Mouse (Mus musculus) limb, embryonic 13.5 days (tissue): ENCODE measurements around the gene Cdk19. TPM values are rescaled to one million over a fixed set of nuclear protein-coding genes. Genes with fewer than 3 reads are reported as not detected.

Experiments used
- ATAC-seq: fragments of 200-750 bp; cut with Nextera tagmentation; 2 replicates; pipeline ENCODE4 v1.8.0; 2017; ENCODE audit warnings: low read depth, moderate number of reproducible peaks, moderate TSS enrichment; ENCODE audit not compliant: low FRiP score
- H3K27ac ChIP-seq: fragments of 300-500 bp; sonication (generic); 2 replicates; pipeline ENCODE4 v1.5.1; 2015; ENCODE audit warnings: inconsistent platforms, mild to moderate bottlenecking, moderate library complexity
- H3K27me3 ChIP-seq: fragments of 300-500 bp; sonication (generic); 2 replicates; pipeline ENCODE4 v1.6.1; 2015; ENCODE audit warnings: mild to moderate bottlenecking, inconsistent platforms
- H3K36me3 ChIP-seq: fragments of 300-500 bp; sonication (generic); 2 replicates; pipeline ENCODE4 v1.6.1; 2015; ENCODE audit warnings: inconsistent platforms, mild to moderate bottlenecking, moderate library complexity
- H3K4me1 ChIP-seq: fragments of 300-500 bp; sonication (generic); 2 replicates; pipeline ENCODE4 v1.6.1; 2015; ENCODE audit warnings: inconsistent platforms
- H3K4me2 ChIP-seq: fragments of 300-500 bp; sonication (generic); replicated peaks from 2 replicates; pipeline ENCODE4 v1.6.1; 2015; ENCODE audit warnings: inconsistent platforms, mild to moderate bottlenecking, moderate library complexity
- H3K4me3 ChIP-seq: fragments of 300-500 bp; sonication (generic); 2 replicates; pipeline ENCODE4 v1.5.1; 2015; ENCODE audit warnings: moderate library complexity, mild to moderate bottlenecking, inconsistent platforms
- H3K9ac ChIP-seq: fragments of 300-500 bp; sonication (generic); 2 replicates; pipeline ENCODE4 v1.6.1; 2015; ENCODE audit warnings: mild to moderate bottlenecking, inconsistent platforms
- H3K9me3 ChIP-seq: fragments of 300-500 bp; sonication (generic); 2 replicates; pipeline ENCODE4 v1.6.1; 2016; ENCODE audit warnings: inconsistent platforms
- WGBS: fragments of 180-500 bp; shearing (Covaris S2); methylation state at CpG from one replicate; pipeline ENCODE4 v1.1.7; 2015; 5-methylcytosine and 5-hydroxymethylcytosine counted together
- polyA plus RNA-seq: library from polyadenylated mRNA; unstranded; fragments of >200 nt; fragmentation: Nextera tagmentation; extraction: Ambion mirVana; gene quantifications from 2 replicates; pipeline ENCODE4 v1.2.1, GENCODE M21; 2015

Cdk19 gene
- polyA plus RNA-seq, 1 experiment from 2014 or later: 12.3 TPM

DNA sequence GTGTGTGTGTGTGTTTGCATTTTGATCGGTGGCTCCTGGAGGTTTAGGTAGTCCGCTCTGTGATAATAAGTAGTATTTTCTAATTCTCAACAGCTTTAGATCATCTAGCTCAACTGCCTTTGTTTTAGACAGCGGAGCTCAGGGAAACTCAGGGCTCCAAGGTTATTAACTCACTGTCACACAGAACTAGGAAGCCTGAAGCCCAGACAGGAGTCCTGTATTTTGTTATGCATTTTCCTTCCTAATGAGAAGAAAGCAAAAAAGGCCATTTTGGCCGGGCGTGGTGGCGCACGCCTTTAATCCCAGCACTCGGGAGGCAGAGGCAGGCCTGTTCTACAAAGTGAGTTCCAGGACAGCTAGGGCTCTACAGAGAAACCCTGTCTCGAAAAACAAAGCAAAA lies 14.7 kb downstream of the Cdk19 start:
- Histone ChIP-seq H3K4me2 (no peak overlapping the region), H3K4me3 (no peak overlapping the region), H3K27me3 (no peaks in the 10 kb centered on the region), H3K36me3 (no peaks in the 10 kb centered on the region; the same call in 1 of the 2 replicates), H3K9me3 (no peaks in the 10 kb centered on the region), H3K9ac (no peak overlapping the region), H3K27ac (no peak overlapping the region), H3K4me1 (peaks cover 19% of the 10 kb centered on the region)
- WGBS: 85% methylated on average over 9 of the region's 9 CpGs
- ATAC-seq: no peak

DNA sequence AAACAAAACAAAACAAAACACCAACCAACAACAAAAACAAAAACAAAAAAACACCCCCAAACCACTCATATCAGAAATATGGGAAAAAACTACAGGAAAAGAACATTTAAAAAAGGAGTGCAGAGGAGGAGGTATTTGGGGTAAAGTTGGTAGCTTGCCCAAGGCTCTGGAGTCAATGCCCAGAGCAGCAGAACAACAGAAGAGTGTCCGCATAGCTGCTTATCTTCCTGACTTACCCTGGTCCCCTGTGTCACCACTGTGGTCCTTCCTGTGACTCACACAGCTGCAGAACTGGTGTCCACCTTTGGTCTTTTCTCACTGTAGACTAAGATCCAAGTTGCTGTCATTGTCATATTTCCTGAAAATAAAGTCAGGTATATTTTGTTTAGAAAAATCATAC lies 15.2 kb downstream of the Cdk19 start:
- Histone ChIP-seq H3K4me1 (peaks cover 21% of the 10 kb centered on the region), H3K27me3 (no peaks in the 10 kb centered on the region), H3K9ac (no peak overlapping the region), H3K4me3 (no peak overlapping the region), H3K4me2 (no peak overlapping the region), H3K9me3 (no peaks in the 10 kb centered on the region), H3K36me3 (no peaks in the 10 kb centered on the region; the same call in 1 of the 2 replicates), H3K27ac (no peak overlapping the region)
- WGBS: 96% methylated on average over 1 of the region's 1 CpGs
- no peak for ATAC-seq

DNA sequence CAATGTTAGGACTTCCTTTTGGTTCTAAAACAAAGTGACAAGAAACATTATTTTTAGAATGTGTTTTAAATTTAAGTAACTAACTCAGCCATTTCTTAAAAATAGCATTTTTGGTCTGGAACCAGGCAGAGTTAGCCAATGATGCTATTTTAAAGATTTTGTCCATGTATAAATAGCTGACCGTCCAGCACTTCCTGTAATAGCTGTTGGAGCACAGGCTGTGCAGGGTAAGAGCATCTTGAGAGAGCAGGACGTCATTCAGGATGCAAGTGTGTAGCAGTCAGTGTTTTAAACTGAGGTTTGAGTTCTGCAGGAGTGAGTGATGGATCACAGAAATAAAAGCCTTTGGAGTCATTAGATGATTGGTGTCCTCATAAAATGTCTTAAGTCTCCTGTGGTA lies 18.8 kb downstream of the Cdk19 start:
- Histone ChIP-seq H3K4me2 (no peak overlapping the region), H3K9me3 (no peaks in the 10 kb centered on the region), H3K27ac (no peak overlapping the region), H3K4me3 (no peak overlapping the region), H3K36me3 (no peaks in the 10 kb centered on the region), H3K27me3 (no peaks in the 10 kb centered on the region), H3K4me1 (peaks cover 14% of the 10 kb centered on the region), H3K9ac (no peak overlapping the region)
- WGBS: 74% methylated on average over 2 of the region's 2 CpGs
- no peak for ATAC-seq

DNA sequence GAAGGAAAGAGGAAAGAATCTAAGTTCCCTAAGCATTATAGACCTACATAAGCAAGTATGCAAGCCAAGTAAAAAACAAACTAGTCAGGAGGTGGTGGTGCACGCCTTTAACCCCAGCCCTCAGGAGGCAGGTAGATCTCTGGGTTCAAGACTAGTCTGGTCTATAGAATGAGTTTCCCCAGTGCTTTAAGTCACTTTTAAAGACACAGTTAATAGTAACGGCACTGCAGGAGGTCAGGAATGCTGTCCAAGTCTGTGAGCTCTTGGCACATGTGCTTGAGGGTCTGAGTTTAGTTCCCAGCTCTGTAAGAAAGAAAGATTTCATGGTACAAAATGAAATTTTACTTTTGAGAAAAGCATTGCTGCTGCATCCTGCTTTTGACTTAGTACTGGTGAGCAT lies 19.8 kb downstream of the Cdk19 start:
- H3K4me2 ChIP-seq: no peak overlapping the region
- 50% methylated on average over 2 of the region's 2 CpGs for whole genome bisulfite sequencing
- no peak overlapping the region for H3K27ac ChIP-seq
- H3K27me3 ChIP-seq: no peaks in the 10 kb centered on the region
- peaks cover 18% of the 10 kb centered on the region for H3K4me1 ChIP-seq
- H3K36me3 ChIP-seq: no peaks in the 10 kb centered on the region
- no peak overlapping the region for H3K4me3 ChIP-seq
- ATAC-seq: no peak
- no peak overlapping the region for H3K9ac ChIP-seq
- H3K9me3 ChIP-seq: no peaks in the 10 kb centered on the region

DNA sequence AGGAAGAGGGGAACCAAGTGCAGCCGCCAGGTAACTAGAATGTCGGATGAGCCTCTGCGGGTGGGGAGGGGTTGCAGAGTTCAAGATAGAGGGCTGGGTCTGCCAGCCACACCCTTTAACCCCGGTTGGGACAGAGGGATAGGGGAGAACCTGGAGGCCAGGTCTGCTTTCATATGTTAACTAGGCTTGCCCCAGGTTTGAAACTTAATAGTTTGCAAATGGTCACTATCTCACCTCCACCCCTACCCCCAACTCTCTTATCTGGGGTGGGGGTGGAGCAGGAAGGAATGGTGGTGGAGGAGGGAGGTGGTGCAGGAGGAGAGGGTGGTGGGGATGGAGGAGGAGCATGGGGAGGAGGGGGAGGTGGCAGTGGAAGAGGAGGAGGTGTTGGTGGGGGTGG lies 23.6 kb downstream of the Cdk19 start:
- Histone ChIP-seq H3K36me3 (no peaks in the 10 kb centered on the region), H3K4me1 (peaks cover 20% of the 10 kb centered on the region), H3K9me3 (no peaks in the 10 kb centered on the region), H3K27me3 (no peaks in the 10 kb centered on the region), H3K4me2 (no peak overlapping the region), H3K9ac (no peak overlapping the region), H3K4me3 (no peak overlapping the region), H3K27ac (no peak overlapping the region)
- 19% methylated on average over 4 of the region's 4 CpGs for WGBS
- ATAC-seq: no peak

DNA sequence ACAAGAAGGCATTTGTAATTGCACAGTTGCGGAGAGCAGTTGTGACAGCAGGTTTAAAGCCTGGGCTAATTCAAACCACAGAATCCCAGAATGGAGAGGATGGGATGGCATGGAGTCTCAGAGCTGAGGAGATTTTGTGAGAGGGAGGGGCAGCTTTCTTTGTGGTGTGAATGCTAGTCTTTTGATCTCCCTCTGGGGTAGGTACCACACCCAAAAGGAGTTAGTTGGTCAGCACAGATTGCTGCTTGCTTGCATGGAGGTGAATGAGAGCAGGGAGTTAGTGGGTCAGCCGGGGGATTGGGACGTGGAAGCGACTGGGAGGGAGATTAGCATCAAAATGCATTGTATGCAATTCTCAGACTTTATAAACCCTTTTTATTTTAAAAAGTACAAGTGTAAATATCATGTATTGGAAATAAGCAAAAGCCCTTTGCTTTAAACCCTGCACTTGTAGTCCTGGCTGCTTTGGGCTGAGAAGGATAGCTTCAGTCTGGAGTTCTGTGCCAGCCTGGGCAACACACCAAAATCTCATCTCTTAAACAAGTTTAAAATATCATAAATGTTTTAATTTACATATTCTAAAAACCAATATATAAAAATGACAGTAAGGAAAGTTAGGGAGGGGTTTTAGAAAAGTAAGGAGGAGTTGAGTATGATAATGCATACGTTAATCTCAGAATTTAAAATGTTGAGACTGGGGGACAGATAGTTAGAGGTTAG lies 25.4 kb downstream of the Cdk19 start:
- 61% methylated on average over 5 of the region's 5 CpGs for WGBS
- Histone ChIP-seq H3K4me2 (no peak overlapping the region), H3K4me1 (peaks cover 26% of the 10 kb centered on the region), H3K9me3 (no peaks in the 10 kb centered on the region), H3K27me3 (no peaks in the 10 kb centered on the region), H3K4me3 (no peak overlapping the region), H3K9ac (no peak overlapping the region), H3K27ac (no peak overlapping the region), H3K36me3 (no peaks in the 10 kb centered on the region)
- ATAC-seq: no peak

DNA sequence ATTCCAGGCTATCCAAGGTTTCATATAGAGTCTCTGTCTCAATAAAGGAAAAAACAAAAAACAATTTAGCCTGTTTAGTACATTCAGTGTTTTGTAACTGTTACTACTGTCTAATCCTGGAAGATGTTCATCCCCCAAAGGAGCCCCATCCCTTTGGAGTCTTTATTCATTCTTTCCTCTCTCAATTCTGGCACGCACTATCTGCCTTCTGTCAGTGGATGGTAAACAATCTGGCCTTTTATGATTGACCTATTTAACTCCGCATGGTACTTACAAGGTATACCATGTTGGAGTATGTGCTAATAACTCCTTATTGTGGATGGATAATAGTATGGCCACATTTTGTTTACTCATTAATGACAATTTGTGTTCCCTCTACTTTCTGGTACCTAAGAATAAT lies 26.6 kb downstream of the Cdk19 start:
- H3K27me3 ChIP-seq: no peaks in the 10 kb centered on the region
- no peak overlapping the region for H3K9ac ChIP-seq
- H3K27ac ChIP-seq: no peak overlapping the region
- H3K9me3 ChIP-seq: no peaks in the 10 kb centered on the region
- WGBS: 89% methylated on average over 2 of the region's 2 CpGs
- ATAC-seq: no peak
- H3K36me3 ChIP-seq: no peaks in the 10 kb centered on the region
- H3K4me1 ChIP-seq: peaks cover 29% of the 10 kb centered on the region
- H3K4me2 ChIP-seq: no peak overlapping the region
- no peak overlapping the region for H3K4me3 ChIP-seq

DNA sequence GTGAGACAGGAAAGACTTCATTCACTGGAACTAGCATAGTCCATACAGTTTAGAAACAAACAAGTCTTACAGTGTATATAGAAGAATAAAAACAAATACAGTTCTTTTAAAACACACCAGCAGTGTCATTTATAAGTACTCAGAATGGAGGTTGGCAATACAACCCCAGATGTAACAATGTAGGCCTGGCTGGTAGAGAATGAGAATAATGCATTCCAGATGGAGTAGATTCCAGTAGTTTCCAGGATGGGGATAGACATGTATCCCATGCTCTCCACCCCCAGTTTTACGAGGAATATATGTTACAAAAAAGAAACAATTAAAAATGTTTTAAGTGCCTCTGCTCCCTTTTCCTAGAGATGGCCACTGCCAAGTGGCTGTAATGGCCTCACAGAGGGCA lies 29.2 kb downstream of the Cdk19 start:
- no peaks in the 10 kb centered on the region for H3K36me3 ChIP-seq
- peaks cover 41% of the 10 kb centered on the region for H3K4me1 ChIP-seq
- H3K4me2 ChIP-seq: no peak overlapping the region
- no peaks in the 10 kb centered on the region for H3K9me3 ChIP-seq
- no peak overlapping the region for H3K9ac ChIP-seq
- H3K27me3 ChIP-seq: no peaks in the 10 kb centered on the region
- WGBS: 31% methylated on average over 1 of the region's 1 CpGs
- no peak for ATAC-seq
- H3K27ac ChIP-seq: 0 out of 2 replicates have a peak overlapping the region, but pooled peaks have one; percentile 23
- no peak overlapping the region for H3K4me3 ChIP-seq

DNA sequence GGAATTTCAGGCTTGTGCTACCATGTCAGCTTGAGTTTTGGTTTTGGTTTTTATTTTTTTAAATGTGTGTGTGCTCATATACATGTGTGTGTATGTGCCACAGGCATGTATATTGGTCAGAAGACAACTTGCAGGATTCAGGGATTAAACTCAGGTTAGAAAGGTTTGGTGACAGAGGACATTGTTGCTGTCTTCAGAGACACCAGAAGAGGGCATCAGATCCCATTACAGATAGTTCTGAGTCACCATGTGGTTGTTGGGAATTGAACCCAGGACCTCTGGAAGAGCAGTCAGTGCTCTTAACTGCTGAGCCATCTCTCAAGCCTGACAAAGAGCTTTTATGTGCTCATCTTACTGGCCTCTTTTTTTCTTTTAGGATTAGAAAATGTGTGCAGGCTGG lies 30.8 kb downstream of the Cdk19 start:
- Histone ChIP-seq H3K36me3 (no peaks in the 10 kb centered on the region), H3K4me1 (peaks cover 41% of the 10 kb centered on the region), H3K9ac (no peak overlapping the region), H3K27me3 (no peaks in the 10 kb centered on the region), H3K4me2 (no peak overlapping the region), H3K9me3 (no peaks in the 10 kb centered on the region), H3K27ac (peak overlapping the region; percentile 61; the same call in 1 of the 2 replicates), H3K4me3 (no peak overlapping the region)
- no peak for ATAC-seq

DNA sequence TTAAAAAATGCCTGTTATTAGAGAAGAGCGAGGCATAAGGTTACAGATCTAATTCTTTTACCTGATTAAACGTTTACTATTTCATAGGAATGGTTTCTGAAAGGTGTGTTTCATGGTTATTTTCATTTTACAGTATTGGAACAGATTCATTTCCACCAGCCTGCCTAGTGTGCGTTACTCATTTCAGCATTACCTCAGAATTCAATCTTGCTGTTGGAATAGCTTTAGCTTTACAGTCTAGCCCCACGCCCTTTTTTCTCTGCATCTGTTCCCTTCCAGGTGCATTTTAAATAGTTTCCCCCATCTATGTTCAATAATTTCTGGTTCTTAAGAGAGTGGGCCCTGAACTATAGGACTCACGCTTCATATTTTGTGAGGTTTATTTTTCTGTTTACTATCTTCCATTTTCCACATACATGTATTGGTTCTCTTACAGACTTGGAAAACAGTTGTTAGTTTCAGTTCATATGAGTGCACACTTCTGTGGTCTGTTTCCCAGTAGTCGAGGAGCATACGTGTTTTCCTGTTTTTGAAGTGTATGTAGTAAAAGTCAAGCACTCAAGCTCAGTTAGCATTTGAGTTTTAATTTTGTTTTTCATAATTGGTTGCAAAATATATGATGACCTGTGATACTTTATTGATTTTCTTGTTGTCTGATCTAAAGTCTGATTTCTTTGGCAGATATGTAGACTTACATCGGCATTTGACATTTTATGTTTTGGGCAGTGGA lies 32.0 kb downstream of the Cdk19 start:
- Histone ChIP-seq H3K36me3 (no peaks in the 10 kb centered on the region), H3K27ac (peak overlapping the region; percentile 62), H3K4me1 (peaks cover 42% of the 10 kb centered on the region), H3K4me3 (no peak overlapping the region), H3K9me3 (no peaks in the 10 kb centered on the region), H3K4me2 (peak overlapping the region; percentile 41), H3K9ac (no peak overlapping the region), H3K27me3 (no peaks in the 10 kb centered on the region)
- peak; percentile 52; the same call in 1 of the 2 replicates for ATAC-seq
- WGBS: 37% methylated on average over 8 of the region's 8 CpGs

DNA sequence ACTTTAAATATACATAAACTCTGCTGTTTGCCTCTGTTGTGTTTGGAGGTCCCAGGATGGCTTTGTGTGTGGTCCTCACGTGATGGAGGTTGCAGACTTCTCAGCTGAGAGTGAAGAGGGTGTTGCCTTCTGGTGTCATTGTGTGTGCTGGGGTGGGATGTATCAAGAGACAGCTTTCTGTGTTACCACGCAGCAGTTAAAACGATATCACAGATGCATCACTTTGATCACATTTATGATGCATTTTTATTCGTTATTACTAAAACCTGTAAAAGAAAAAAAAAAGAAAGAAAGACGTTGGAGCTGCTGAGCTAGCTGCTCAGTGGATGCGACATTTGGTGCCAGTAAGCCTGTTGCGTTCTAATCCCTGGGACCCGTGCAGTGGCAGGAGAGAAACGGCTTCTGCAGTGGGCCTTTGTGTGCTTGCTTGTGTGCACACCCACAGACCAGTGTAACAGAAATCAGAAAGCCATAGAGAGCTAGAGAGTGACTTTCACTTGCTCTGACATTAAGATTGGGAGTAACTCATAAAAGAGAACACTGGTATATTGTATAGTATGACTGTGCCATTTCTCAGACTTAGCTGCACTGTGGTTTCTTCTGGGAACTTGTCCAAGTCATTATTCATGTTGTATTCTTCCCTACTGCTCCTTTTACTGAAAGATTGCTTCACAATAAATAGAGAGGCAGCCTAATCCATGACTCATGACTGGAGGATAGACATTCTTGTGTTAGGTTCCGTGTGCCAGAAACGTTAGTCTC lies 32.7 kb downstream of the Cdk19 start:
- Histone ChIP-seq H3K36me3 (no peaks in the 10 kb centered on the region), H3K4me3 (no peak overlapping the region), H3K9me3 (no peaks in the 10 kb centered on the region), H3K27ac (peak overlapping the region; percentile 62), H3K4me2 (peak overlapping the region; percentile 41), H3K9ac (0 out of 2 replicates have a peak overlapping the region, but pooled peaks have one; percentile 43), H3K4me1 (peaks cover 42% of the 10 kb centered on the region), H3K27me3 (no peaks in the 10 kb centered on the region)
- WGBS: 24% methylated on average over 11 of the region's 11 CpGs
- ATAC-seq: no peak; the same call in 1 of the 2 replicates

DNA sequence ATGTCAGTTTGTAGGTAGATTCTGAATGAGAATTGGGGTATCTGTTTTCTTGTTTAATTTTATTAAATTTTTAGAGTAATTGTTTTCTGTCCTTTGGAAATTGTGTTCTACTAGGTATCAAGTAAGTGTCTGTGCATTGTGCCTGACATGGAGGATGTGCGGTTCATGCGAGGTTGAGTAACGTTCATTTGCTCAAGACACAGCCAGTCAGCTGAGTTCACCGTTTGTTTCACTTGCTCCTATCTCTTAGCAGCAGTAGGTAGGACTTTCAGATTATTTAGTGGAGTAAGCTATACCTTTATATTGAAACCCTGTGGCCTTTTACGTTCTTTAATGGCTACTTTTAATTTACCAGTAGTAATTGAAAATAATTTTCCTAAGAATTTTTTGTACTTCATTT lies 34.4 kb downstream of the Cdk19 start:
- Histone ChIP-seq H3K36me3 (no peaks in the 10 kb centered on the region), H3K9me3 (no peaks in the 10 kb centered on the region), H3K9ac (no peak overlapping the region), H3K4me1 (peaks cover 34% of the 10 kb centered on the region), H3K27me3 (no peaks in the 10 kb centered on the region), H3K4me2 (no peak overlapping the region), H3K27ac (no peak overlapping the region), H3K4me3 (no peak overlapping the region)
- ATAC-seq: no peak
- WGBS: 94% methylated on average over 5 of the region's 5 CpGs
